Mouse (Mus musculus) embryonic facial prominence, embryonic 13.5 days (tissue): ENCODE data around the gene Pola2. TPM values are rescaled to one million over a fixed set of nuclear protein-coding genes. Genes with fewer than 3 reads are reported as not detected.
A peak's percentile ranks its signal among the peaks of the same experiment; 100 is the strongest.

ENCODE experiments used
- ATAC-seq: fragments of 200-750 bp; cut with Nextera tagmentation; 2 replicates; pipeline ENCODE4 v1.8.0; 2017; ENCODE audit warnings: low read depth; ENCODE audit not compliant: insufficient number of reproducible peaks, insufficient read depth, low FRiP score, low TSS enrichment
- H3K27ac ChIP-seq: fragments of 300-500 bp; sonication (generic); 2 replicates; pipeline ENCODE4 v1.5.1; 2015; ENCODE audit warnings: moderate library complexity, mild to moderate bottlenecking, inconsistent platforms
- H3K27me3 ChIP-seq: fragments of 300-500 bp; sonication (generic); 2 replicates; pipeline ENCODE4 v1.6.1; 2015; ENCODE audit warnings: mild to moderate bottlenecking, inconsistent platforms
- H3K36me3 ChIP-seq: fragments of 300-500 bp; sonication (generic); 2 replicates; pipeline ENCODE4 v1.6.1; 2015; ENCODE audit warnings: mild to moderate bottlenecking, inconsistent platforms
- H3K4me1 ChIP-seq: fragments of 300-500 bp; sonication (generic); 2 replicates; pipeline ENCODE4 v1.6.1; 2015; ENCODE audit warnings: inconsistent platforms
- H3K4me2 ChIP-seq: fragments of 300-500 bp; sonication (generic); 2 replicates; pipeline ENCODE4 v1.6.1; 2015; ENCODE audit warnings: moderate library complexity, mild to moderate bottlenecking, inconsistent platforms
- H3K4me3 ChIP-seq: fragments of 300-500 bp; sonication (generic); 2 replicates; pipeline ENCODE4 v1.5.1; 2015; ENCODE audit warnings: mild to moderate bottlenecking, inconsistent platforms
- H3K9ac ChIP-seq: fragments of 300-500 bp; sonication (generic); 2 replicates; pipeline ENCODE4 v1.6.1; 2015; ENCODE audit warnings: mild to moderate bottlenecking, inconsistent platforms
- H3K9me3 ChIP-seq: fragments of 300-500 bp; sonication (generic); 2 replicates; pipeline ENCODE4 v1.6.1; 2016; ENCODE audit warnings: inconsistent platforms
- WGBS: fragments of 180-500 bp; shearing (Covaris S2); methylation state at CpG from one replicate; pipeline ENCODE4 v1.1.7; 2015; ENCODE audit warnings: mixed read lengths; 5-methylcytosine and 5-hydroxymethylcytosine counted together
- polyA plus RNA-seq: library from polyadenylated mRNA; unstranded; fragments of >200 nt; fragmentation: Nextera tagmentation; extraction: Ambion mirVana; gene quantifications from 2 replicates; pipeline ENCODE4 v1.2.1, GENCODE M21; 2015

The Pola2 gene
- polyA plus RNA-seq, 1 experiment from 2014 or later: 79.5 TPM

GRCm38 (mm10) chr19:5950218-5950617 lies 13.8 kb downstream of the Pola2 start:
- Histone ChIP-seq H3K9ac (no peak overlapping the region), H3K4me2 (no peak overlapping the region), H3K9me3 (no peaks in the 10 kb centered on the region), H3K27ac (no peak overlapping the region), H3K4me1 (peaks cover 25% of the 10 kb centered on the region), H3K27me3 (no peaks in the 10 kb centered on the region), H3K36me3 (peaks cover 90% of the 10 kb centered on the region), H3K4me3 (no peak overlapping the region)
- 92% methylated on average over 11 of the region's 11 CpGs for whole genome bisulfite sequencing
- no peak for ATAC-seq

- Histone ChIP-seq H3K4me2 (no peak overlapping the region), H3K9ac (peak overlapping the region; percentile 40; the same call in 1 of the 2 replicates), H3K27ac (no peak overlapping the region), H3K9me3 (no peaks in the 10 kb centered on the region), H3K4me3 (no peak overlapping the region), H3K27me3 (no peaks in the 10 kb centered on the region), H3K4me1 (peaks cover 12% of the 10 kb centered on the region), H3K36me3 (peaks cover 80% of the 10 kb centered on the region)
- WGBS: 81% methylated on average over 8 of the region's 8 CpGs
- ATAC-seq: no peak
These were observed 18.1 kb downstream of the Pola2 start for GRCm38 (mm10) chr19:5945891-5946290.

GRCm38 (mm10) chr19:5945027-5945426 lies 19.0 kb downstream of the Pola2 start:
- peak; percentile 27; the same call in 1 of the 2 replicates for ATAC-seq
- 71% methylated on average over 7 of the region's 7 CpGs for WGBS
- H3K4me3 ChIP-seq: no peak overlapping the region
- H3K4me1 ChIP-seq: peaks cover 19% of the 10 kb centered on the region
- peak overlapping the region; percentile 55; the same call in 1 of the 2 replicates for H3K27ac ChIP-seq
- no peaks in the 10 kb centered on the region for H3K9me3 ChIP-seq
- H3K27me3 ChIP-seq: no peaks in the 10 kb centered on the region
- peaks cover 80% of the 10 kb centered on the region for H3K36me3 ChIP-seq
- 0 out of 2 replicates have a peak overlapping the region, but pooled peaks have one; percentile 21 for H3K9ac ChIP-seq
- H3K4me2 ChIP-seq: no peak overlapping the region

GRCm38 (mm10) chr19:5944145-5944544 lies 19.9 kb downstream of the Pola2 start:
- Histone ChIP-seq H3K27ac (no peak overlapping the region; the same call in 1 of the 2 replicates), H3K9ac (no peak overlapping the region), H3K4me2 (no peak overlapping the region), H3K4me3 (no peak overlapping the region), H3K36me3 (peaks cover 79% of the 10 kb centered on the region), H3K27me3 (no peaks in the 10 kb centered on the region), H3K4me1 (peaks cover 26% of the 10 kb centered on the region), H3K9me3 (no peaks in the 10 kb centered on the region)
- WGBS: 79% methylated on average over 8 of the region's 8 CpGs
- ATAC-seq: no peak

GRCm38 (mm10) chr19:5943404-5943803 lies 20.6 kb downstream of the Pola2 start:
- Histone ChIP-seq H3K4me2 (no peak overlapping the region), H3K4me1 (peaks cover 26% of the 10 kb centered on the region), H3K27me3 (no peaks in the 10 kb centered on the region), H3K27ac (no peak overlapping the region), H3K4me3 (no peak overlapping the region), H3K36me3 (peaks cover 75% of the 10 kb centered on the region), H3K9ac (0 out of 2 replicates have a peak overlapping the region, but pooled peaks have one; percentile 6), H3K9me3 (no peaks in the 10 kb centered on the region)
- 93% methylated on average over 15 of the region's 15 CpGs for WGBS
- no peak for ATAC-seq

GRCm38 (mm10) chr19:5942581-5942980 lies 21.4 kb downstream of the Pola2 start:
- H3K4me3 ChIP-seq: no peak overlapping the region
- H3K36me3 ChIP-seq: peaks cover 67% of the 10 kb centered on the region
- no peak overlapping the region for H3K4me2 ChIP-seq
- H3K27ac ChIP-seq: no peak overlapping the region
- no peak overlapping the region for H3K9ac ChIP-seq
- H3K27me3 ChIP-seq: no peaks in the 10 kb centered on the region
- no peaks in the 10 kb centered on the region for H3K9me3 ChIP-seq
- ATAC-seq: no peak
- 94% methylated on average over 7 of the region's 7 CpGs for WGBS
- H3K4me1 ChIP-seq: peaks cover 33% of the 10 kb centered on the region

GRCm38 (mm10) chr19:5940656-5941055 lies 23.3 kb downstream of the Pola2 start:
- Histone ChIP-seq H3K4me1 (peaks cover 38% of the 10 kb centered on the region), H3K9ac (0 out of 2 replicates have a peak overlapping the region, but pooled peaks have one; percentile 2), H3K4me3 (no peak overlapping the region), H3K27me3 (no peaks in the 10 kb centered on the region), H3K27ac (peak overlapping the region; percentile 88), H3K36me3 (peaks cover 52% of the 10 kb centered on the region), H3K9me3 (no peaks in the 10 kb centered on the region), H3K4me2 (no peak overlapping the region)
- WGBS: 84% methylated on average over 10 of the region's 10 CpGs
- no peak for ATAC-seq

- H3K4me1 ChIP-seq: peaks cover 34% of the 10 kb centered on the region
These were observed 23.8 kb downstream of the Pola2 start for GRCm38 (mm10) chr19:5940173-5940572.

GRCm38 (mm10) chr19:5939715-5940114 lies 24.3 kb downstream of the Pola2 start:
- Histone ChIP-seq H3K27ac (peak overlapping the region; percentile 88), H3K36me3 (peaks cover 46% of the 10 kb centered on the region), H3K4me2 (no peak overlapping the region), H3K9ac (0 out of 2 replicates have a peak overlapping the region, but pooled peaks have one; percentile 32), H3K4me3 (no peak overlapping the region), H3K4me1 (peaks cover 30% of the 10 kb centered on the region), H3K27me3 (no peaks in the 10 kb centered on the region), H3K9me3 (no peaks in the 10 kb centered on the region)
- WGBS: 76% methylated on average over 5 of the region's 5 CpGs
- no peak for ATAC-seq

More at GRCm38 (mm10) chr19:5940173-5940572, 23.8 kb downstream of the Pola2 start:
- H3K27ac ChIP-seq: peak overlapping the region; percentile 88
- WGBS: 44% methylated on average over 4 of the region's 4 CpGs
- no peak overlapping the region for H3K4me2 ChIP-seq
- H3K9ac ChIP-seq: 0 out of 2 replicates have a peak overlapping the region, but pooled peaks have one; percentile 32
- no peak overlapping the region for H3K4me3 ChIP-seq
- ATAC-seq: 0 out of 2 replicates have a peak, but pooled peaks have one; percentile 48
- no peaks in the 10 kb centered on the region for H3K27me3 ChIP-seq
- no peaks in the 10 kb centered on the region for H3K9me3 ChIP-seq
- peaks cover 48% of the 10 kb centered on the region for H3K36me3 ChIP-seq

GRCm38 (mm10) chr19:5938516-5938915 lies 25.5 kb downstream of the Pola2 start:
- no peak overlapping the region for H3K4me3 ChIP-seq
- no peak for ATAC-seq
- peaks cover 42% of the 10 kb centered on the region for H3K36me3 ChIP-seq
- H3K9me3 ChIP-seq: no peaks in the 10 kb centered on the region
- H3K4me2 ChIP-seq: no peak overlapping the region
- no peaks in the 10 kb centered on the region for H3K27me3 ChIP-seq
- no peak overlapping the region for H3K27ac ChIP-seq
- H3K9ac ChIP-seq: no peak overlapping the region
- 87% methylated on average over 6 of the region's 6 CpGs for WGBS
- peaks cover 27% of the 10 kb centered on the region for H3K4me1 ChIP-seq

GRCm38 (mm10) chr19:5937836-5938406 lies 26.1 kb downstream of the Pola2 start:
- H3K27ac ChIP-seq: no peak overlapping the region
- no peak for ATAC-seq
- H3K4me1 ChIP-seq: peaks cover 27% of the 10 kb centered on the region
- H3K27me3 ChIP-seq: no peaks in the 10 kb centered on the region
- no peaks in the 10 kb centered on the region for H3K9me3 ChIP-seq
- peaks cover 36% of the 10 kb centered on the region for H3K36me3 ChIP-seq
- no peak overlapping the region for H3K4me2 ChIP-seq
- WGBS: 48% methylated on average over 14 of the region's 14 CpGs
- H3K9ac ChIP-seq: 0 out of 2 replicates have a peak overlapping the region, but pooled peaks have one; percentile 40
- no peak overlapping the region for H3K4me3 ChIP-seq
